Mouse (Mus musculus) natural killer cell, adult 2 months (primary cell): ENCODE measurements around the gene Ms4a4d.

Source experiments
- DNase-seq, 2 experiments: peaks; one replicate each; pipeline ENCODE4 v3.0.0; 2022; ENCODE audit warnings: low spot score in 2 of 2

Ms4a4d gene

GRCm38 (mm10) chr19:11574965-11575364 is 38.4 kb downstream of the Ms4a4d start:
- no peak for DNase-seq

- DNase-seq = peak; percentile 40 to 47
Measured at GRCm38 (mm10) chr19:11589205-11589604, 52.6 kb downstream of the Ms4a4d start.

- DNase-seq = no peak
Measured at GRCm38 (mm10) chr19:11589891-11590449, 53.4 kb downstream of the Ms4a4d start.

GRCm38 (mm10) chr19:11601349-11601748 is 64.7 kb downstream of the Ms4a4d start:
- DNase-seq = no peak

- peak; percentile 38 to 65 for DNase-seq
Measured at GRCm38 (mm10) chr19:11602026-11602425, 65.4 kb downstream of the Ms4a4d start.

- DNase-seq = no peak
Measured at GRCm38 (mm10) chr19:11604603-11605002, 68.0 kb downstream of the Ms4a4d start, which contains the start of gene Ms4a6d. Gene Ms4a6d, minus strand, starts transcription at chr19:11604849.
